Mouse (Mus musculus): ENCODE measurements around the gene Fasl.

- no peak for TF ChIP-seq EP300 (IDR thresholded peaks at IDR 0.05; ENCODE audit: low read depth)
- no peak for TF ChIP-seq CTCF (IDR thresholded peaks at IDR 0.05; ENCODE audit: low read depth)
Measured at GRCm38 (mm10) chr1:161744209-161744608, 44.1 kb downstream of the Fasl start.

All from liver, postnatal 0 days (tissue).